Mouse (Mus musculus): ENCODE measurements around the gene Zfp768. TPM values are rescaled to one million over a fixed set of nuclear protein-coding genes. Genes with fewer than 3 reads are reported as not detected.

The Zfp768 gene
- total RNA-seq, 1 experiment from 2014 or later: 6.8 TPM

GRCm38 (mm10) chr7:127309951-127310350 lies 35.4 kb downstream of the Zfp768 start:
- no peak for ATAC-seq (replicated peaks; ENCODE audit: low read depth, poor library complexity, severe bottlenecking)

- peak; percentile 85 for ATAC-seq (replicated peaks; ENCODE audit: low read depth, poor library complexity, severe bottlenecking)
Observed at GRCm38 (mm10) chr7:127308887-127309286, 36.5 kb downstream of the Zfp768 start.

GRCm38 (mm10) chr7:127308431-127308830 lies 37.0 kb downstream of the Zfp768 start:
- no peak for ATAC-seq (replicated peaks; ENCODE audit: low read depth, poor library complexity, severe bottlenecking)

GRCm38 (mm10) chr7:127297586-127298193 lies 47.7 kb downstream of the Zfp768 start:
- no peak for ATAC-seq (replicated peaks; ENCODE audit: low read depth, poor library complexity, severe bottlenecking)

- peak; percentile 21; the same call in 1 of the 2 replicates for ATAC-seq (replicated peaks; ENCODE audit: low read depth, poor library complexity, severe bottlenecking)
Observed at GRCm38 (mm10) chr7:127296786-127297555, 48.4 kb downstream of the Zfp768 start.

- ATAC-seq (replicated peaks; ENCODE audit: low read depth, poor library complexity, severe bottlenecking): peak; percentile 92
Observed at GRCm38 (mm10) chr7:127296098-127296497, 49.3 kb downstream of the Zfp768 start, which contains the start of gene Itgal. Gene Itgal (plus strand): TSS chr7:127296260.

Other genes starting within 250 kb of the Zfp768 start
- gene Qprt, start 223.4 kb downstream of the Zfp768 start, total RNA-seq (2017): 0.10 and 1.8 TPM in 2 replicates
- gene Spn, start 207.8 kb downstream of the Zfp768 start, total RNA-seq (2017): 278 and 335 TPM in 2 replicates
- gene Cd2bp2, start 149.5 kb downstream of the Zfp768 start, total RNA-seq (2017): 54.9 and 73.1 TPM in 2 replicates
- gene Tbc1d10b, start 137.1 kb downstream of the Zfp768 start, total RNA-seq (2017): 24.7 and 29.1 TPM in 2 replicates
- gene Mylpf, start 136.7 kb downstream of the Zfp768 start, total RNA-seq (2017): 10.6 and 35.3 TPM in 2 replicates
- gene Zfp553, start 112.5 kb downstream of the Zfp768 start, total RNA-seq (2017): 20.8 and 29.9 TPM in 2 replicates
- gene Sept1, start 112.5 kb downstream of the Zfp768 start, total RNA-seq (2017): 62.7 and 63.2 TPM in 2 replicates
- gene Zfp771, start 101.3 kb downstream of the Zfp768 start, total RNA-seq (2017): 6.3 and 8.9 TPM in 2 replicates
- 85.1 and 88.3 TPM in 2 replicates for gene Dctpp1, start 84.9 kb downstream of the Zfp768 start, total RNA-seq (2017)
- gene Sephs2, start 71.5 kb downstream of the Zfp768 start, total RNA-seq (2017): 99.1 and 102 TPM in 2 replicates
- gene Itgal, start 49.3 kb downstream of the Zfp768 start, total RNA-seq (2017): 26.1 and 31.6 TPM in 2 replicates
- gene Zfp747, start 30.5 kb upstream of the Zfp768 start, total RNA-seq (2017): 5.1 and 12.0 TPM in 2 replicates
- gene 9130019O22Rik, start 41.6 kb upstream of the Zfp768 start, total RNA-seq (2017): 4.8 and 7.2 TPM in 2 replicates
- 9.7 and 11.2 TPM in 2 replicates for gene E430018J23Rik, start 48.0 kb upstream of the Zfp768 start, total RNA-seq (2017)
- gene Zfp764, start 61.2 kb upstream of the Zfp768 start, total RNA-seq (2017): 9.2 and 13.0 TPM in 2 replicates
- 7.7 and 11.5 TPM in 2 replicates for gene Zfp688, start 76.5 kb upstream of the Zfp768 start, total RNA-seq (2017)
- gene Zfp689, start 103.6 kb upstream of the Zfp768 start, total RNA-seq (2017): 3.1 and 4.8 TPM in 2 replicates
- gene Prr14, start 114.0 kb upstream of the Zfp768 start, total RNA-seq (2017): 19.0 and 33.8 TPM in 2 replicates
- gene Fbrs, start 133.6 kb upstream of the Zfp768 start, total RNA-seq (2017): 15.1 and 30.3 TPM in 2 replicates
- gene Srcap, start 166.4 kb upstream of the Zfp768 start, total RNA-seq (2017): 33.8 and 62.1 TPM in 2 replicates
- 11.2 and 11.9 TPM in 2 replicates for gene Gm42715, start 174.0 kb upstream of the Zfp768 start, total RNA-seq (2017)
- gene Tmem265, start 215.8 kb upstream of the Zfp768 start, total RNA-seq (2017): 2.8 and 5.9 TPM in 2 replicates
- gene Phkg2, start 227.8 kb upstream of the Zfp768 start, total RNA-seq (2017): 18.3 and 31.8 TPM in 2 replicates
- 0.68 and 1.1 TPM in 2 replicates for gene Ccdc189, start 243.0 kb upstream of the Zfp768 start, total RNA-seq (2017)
- 55.9 and 57.4 TPM in 2 replicates for gene Rnf40, start 243.2 kb upstream of the Zfp768 start, total RNA-seq (2017)

All from common myeloid progenitor, adult 5-6 weeks (primary cell).